Mouse (Mus musculus) testis, adult 2 months (tissue): ENCODE results near the gene Ncor2.

Experiments
- CTCF ChIP-seq: fragments of 200-500 bp; IDR thresholded peaks from 2 replicates; pipeline ENCODE4 v1.5.1; 2012; ENCODE audit warnings: low read depth, mild to moderate bottlenecking, inconsistent platforms, low read length, moderate library complexity; ENCODE audit not compliant: control insufficient read depth, insufficient read depth, insufficient replicate concordance
- POLR2A ChIP-seq: fragments of 200-500 bp; IDR thresholded peaks from 2 replicates; pipeline ENCODE4 v1.6.1; 2012; ENCODE audit warnings: low read depth, mild to moderate bottlenecking, inconsistent platforms, low read length, moderate library complexity; ENCODE audit not compliant: control insufficient read depth

- TF ChIP-seq POLR2A = no peak
- TF ChIP-seq CTCF = no peak
Measured at GRCm38 (mm10) chr5:125063015-125063414, 116.0 kb downstream of the Ncor2 start.
